Mouse (Mus musculus) lung, postnatal 0 days (tissue): Measurements from ENCODE around the gene Rprd1b. TPM values are rescaled to one million over a fixed set of nuclear protein-coding genes. Genes with fewer than 3 reads are reported as not detected.
"Not testable (repeated sequence)": the region's sequence is repeated elsewhere in the genome, so short reads cannot be mapped to it uniquely, and the experiment has no call there.

Experiments used
- ATAC-seq: fragments of 200-750 bp; cut with Nextera tagmentation; 2 replicates; pipeline ENCODE4 v1.8.0; 2017; ENCODE audit warnings: moderate library complexity
- DNase-seq: peaks from one replicate; pipeline ENCODE4 v3.0.0-alpha.2; 2016; ENCODE audit warnings: low spot score
- H3K27ac ChIP-seq: fragments of 300-500 bp; sonication (generic); 2 replicates; pipeline ENCODE4 v1.5.1; 2014; ENCODE audit warnings: antibody characterized with exemption, mild to moderate bottlenecking, low read length, mixed read lengths
- H3K27me3 ChIP-seq: fragments of 300-500 bp; sonication (generic); replicated peaks from 2 replicates; pipeline ENCODE4 v1.6.1; 2014; ENCODE audit warnings: low read length, mixed read lengths; ENCODE audit not compliant: insufficient read depth
- H3K36me3 ChIP-seq: fragments of 300-500 bp; sonication (generic); 2 replicates; pipeline ENCODE4 v1.6.1; 2014; ENCODE audit warnings: low read length, mixed read lengths; ENCODE audit not compliant: insufficient read depth
- H3K4me1 ChIP-seq: fragments of 300-500 bp; sonication (generic); 2 replicates; pipeline ENCODE4 v1.6.1; 2014; ENCODE audit warnings: antibody characterized with exemption, low read depth, low read length, mixed read lengths; ENCODE audit not compliant: insufficient read depth
- H3K4me2 ChIP-seq: fragments of 300-500 bp; sonication (generic); replicated peaks from 2 replicates; pipeline ENCODE4 v1.6.1; 2014; ENCODE audit warnings: low read depth, mild to moderate bottlenecking, low read length, moderate library complexity, mixed read lengths
- H3K4me3 ChIP-seq: fragments of 300-500 bp; sonication (generic); 2 replicates; pipeline ENCODE4 v1.5.1; 2014; ENCODE audit warnings: low read depth, low read length
- H3K9ac ChIP-seq: fragments of 300-500 bp; sonication (generic); replicated peaks from 2 replicates; pipeline ENCODE4 v1.6.1; 2014; ENCODE audit warnings: low read depth, mild to moderate bottlenecking
- H3K9me3 ChIP-seq: fragments of 300-500 bp; sonication (generic); 2 replicates; pipeline ENCODE4 v1.6.1; 2016; ENCODE audit warnings: low read length, mixed read lengths
- CTCF ChIP-seq: IDR thresholded peaks from 2 replicates; pipeline ENCODE4 v1.5.1; 2016; ENCODE audit warnings: antibody characterized with exemption, mild to moderate bottlenecking
- EP300 ChIP-seq: IDR thresholded peaks from 2 replicates; pipeline ENCODE4 v1.6.1; 2016; ENCODE audit warnings: antibody characterized with exemption, mild to moderate bottlenecking, control low read depth
- WGBS: fragments of 180-500 bp; shearing (Covaris S2); extraction: QIAGEN DNeasy Blood & Tissue Kit; methylation state at CpG from one replicate; pipeline ENCODE4 v1.1.7; 2014; 5-methylcytosine and 5-hydroxymethylcytosine counted together
- polyA plus RNA-seq: library from polyadenylated mRNA; unstranded; fragments of >200 nt; fragmentation: Nextera tagmentation; extraction: Ambion mirVana; gene quantifications from 2 replicates; pipeline ENCODE4 v1.2.1, GENCODE M21; 2015

Rprd1b gene
- polyA plus RNA-seq, 1 experiment from 2014 or later = 23.8 TPM

DNA sequence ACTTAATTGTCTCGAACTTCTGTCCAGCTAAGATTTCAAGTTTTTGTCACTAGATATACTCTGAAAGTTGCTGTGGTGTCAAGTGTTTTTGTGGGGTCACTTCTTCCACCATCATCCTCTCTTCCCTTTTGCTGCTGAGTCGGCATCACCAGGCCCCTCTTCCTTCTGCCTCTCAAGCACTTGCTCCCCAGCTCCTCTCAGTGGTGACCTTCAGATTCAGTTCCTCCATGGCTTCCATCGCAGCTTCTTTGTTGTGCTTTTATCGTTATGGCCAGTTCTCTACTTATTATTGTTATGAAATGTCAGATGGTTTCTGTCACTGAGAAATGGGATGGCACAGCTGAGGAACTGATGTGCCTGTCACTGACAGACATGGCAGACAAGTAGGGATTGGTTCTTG, 17.9 kb downstream of the Rprd1b start:
- Histone ChIP-seq H3K4me3 (no peak overlapping the region), H3K27ac (no peak overlapping the region), H3K9ac (no peak overlapping the region), H3K36me3 (peaks cover 32% of the 10 kb centered on the region), H3K4me1 (no peaks in the 10 kb centered on the region), H3K27me3 (no peaks in the 10 kb centered on the region), H3K9me3 (no peaks in the 10 kb centered on the region), H3K4me2 (no peak overlapping the region)
- WGBS = 54% methylated on average over 4 of the region's 4 CpGs
- DNase-seq (no peak), ATAC-seq (no peak)
- TF ChIP-seq EP300 (no peak), CTCF (no peak)

DNA sequence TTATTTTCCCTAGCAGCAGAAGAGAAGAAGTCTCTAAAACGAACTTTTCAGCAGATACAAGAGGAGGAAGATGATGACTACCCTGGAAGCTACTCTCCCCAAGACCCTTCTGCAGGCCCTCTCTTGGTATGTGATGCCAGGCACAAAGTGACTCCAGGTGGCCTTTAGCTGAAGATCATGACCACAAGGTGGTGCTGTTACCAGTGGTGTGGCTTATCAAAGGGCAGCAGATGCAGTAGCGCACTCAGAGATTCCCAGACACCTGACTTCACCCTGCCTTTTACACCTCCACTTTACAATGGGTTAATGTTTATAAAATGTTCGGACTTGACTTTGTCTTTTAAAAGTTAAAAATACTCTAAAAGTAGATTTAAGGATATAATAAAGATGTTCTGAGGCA, 19.6 kb downstream of the Rprd1b start:
- H3K4me1 ChIP-seq = no peaks in the 10 kb centered on the region
- TF ChIP-seq EP300 (no peak), CTCF (peak; percentile 83)
- H3K4me2 ChIP-seq = no peak overlapping the region
- H3K27me3 ChIP-seq = no peaks in the 10 kb centered on the region
- ATAC-seq (peak; percentile 41; the same call in 1 of the 2 replicates), DNase-seq (peak; percentile 66)
- 65% methylated on average over 3 of the region's 3 CpGs for WGBS
- H3K4me3 ChIP-seq = no peak overlapping the region
- H3K27ac ChIP-seq = no peak overlapping the region
- no peaks in the 10 kb centered on the region for H3K9me3 ChIP-seq
- no peak overlapping the region for H3K9ac ChIP-seq
- peaks cover 28% of the 10 kb centered on the region; the same call in 1 of the 2 replicates for H3K36me3 ChIP-seq

DNA sequence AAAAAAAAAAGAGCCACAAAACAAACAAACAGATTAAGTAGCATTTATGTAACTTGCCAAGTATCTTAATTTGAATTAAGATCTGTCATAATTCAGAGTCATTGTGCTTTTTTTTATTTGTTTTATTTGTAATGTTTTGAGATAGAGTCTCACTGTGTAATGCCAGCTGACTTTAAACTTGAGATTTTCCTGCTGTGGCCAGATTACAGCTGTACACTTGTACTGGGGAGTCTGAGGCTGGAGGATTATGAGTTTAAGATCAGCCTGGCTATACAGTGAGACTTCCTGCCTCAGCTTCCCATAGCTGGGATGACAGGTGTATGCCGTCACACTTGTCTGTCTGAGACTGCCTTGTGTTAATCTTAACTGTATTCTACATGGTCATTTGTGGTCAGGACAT, 20.4 kb downstream of the Rprd1b start:
- Histone ChIP-seq H3K27ac (no peak overlapping the region), H3K36me3 (peaks cover 25% of the 10 kb centered on the region; the same call in 1 of the 2 replicates), H3K9me3 (no peaks in the 10 kb centered on the region), H3K4me1 (no peaks in the 10 kb centered on the region), H3K27me3 (no peaks in the 10 kb centered on the region), H3K4me3 (no peak overlapping the region), H3K4me2 (no peak overlapping the region), H3K9ac (no peak overlapping the region)
- no peak for ATAC-seq
- no peak for DNase-seq
- TF ChIP-seq CTCF = no peak
- no peak for TF ChIP-seq EP300
- WGBS = 94% methylated on average over 1 of the region's 1 CpGs

DNA sequence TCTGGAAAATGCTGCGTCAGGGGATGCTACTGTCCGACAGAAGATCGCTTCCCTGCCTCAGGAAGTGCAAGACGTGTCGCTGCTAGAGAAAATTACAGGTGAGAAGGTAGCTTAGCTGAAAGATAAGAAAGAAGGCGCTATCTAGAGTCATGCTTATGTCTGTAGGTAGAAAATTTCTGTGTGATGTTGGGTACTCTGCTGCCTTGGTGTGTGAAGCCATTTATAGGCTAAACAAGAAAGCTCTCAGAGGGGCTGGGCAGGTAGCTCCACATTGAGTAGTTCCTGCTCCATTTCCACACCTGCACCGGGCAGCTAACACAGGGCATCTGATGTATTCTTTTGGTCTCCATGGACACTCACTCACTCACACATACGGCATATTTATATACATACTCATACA, 21.8 kb downstream of the Rprd1b start:
- TF ChIP-seq CTCF = no peak
- no peak for TF ChIP-seq EP300
- DNase-seq (no peak), ATAC-seq (no peak)
- Histone ChIP-seq H3K4me1 (no peaks in the 10 kb centered on the region), H3K4me2 (no peak overlapping the region), H3K27me3 (no peaks in the 10 kb centered on the region), H3K4me3 (no peak overlapping the region), H3K9ac (no peak overlapping the region), H3K27ac (no peak overlapping the region), H3K36me3 (peaks cover 11% of the 10 kb centered on the region; the same call in 1 of the 2 replicates), H3K9me3 (no peaks in the 10 kb centered on the region)
- WGBS = 95% methylated on average over 8 of the region's 8 CpGs

DNA sequence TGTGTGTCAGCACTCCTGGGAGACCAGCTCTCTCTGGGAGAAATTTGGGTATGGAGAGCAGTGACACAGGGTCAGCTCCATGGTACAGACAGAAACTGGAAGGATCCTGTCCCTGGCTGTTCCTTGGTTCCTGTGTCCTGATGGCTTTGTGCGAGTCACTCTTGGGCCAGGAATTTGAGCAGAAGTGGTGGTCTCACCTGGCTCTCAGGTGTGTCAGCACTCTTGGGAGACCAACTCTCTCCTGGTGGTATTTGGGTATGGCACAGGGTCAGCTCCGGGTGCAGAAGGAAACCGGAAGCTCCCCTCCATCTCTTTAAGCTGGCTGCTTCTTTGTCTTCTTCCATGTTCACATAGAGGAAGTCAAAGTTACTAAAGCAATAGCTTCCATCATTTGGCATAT, 26.3 kb downstream of the Rprd1b start:
- ATAC-seq = no peak
- Histone ChIP-seq H3K4me1 (no peaks in the 10 kb centered on the region), H3K4me2 (no peak overlapping the region), H3K9me3 (no peaks in the 10 kb centered on the region), H3K27me3 (no peaks in the 10 kb centered on the region), H3K36me3 (peaks cover 6% of the 10 kb centered on the region), H3K27ac (no peak overlapping the region), H3K9ac (no peak overlapping the region), H3K4me3 (no peak overlapping the region)
- no peak for TF ChIP-seq CTCF
- no peak for TF ChIP-seq EP300
- WGBS = 91% methylated on average over 3 of the region's 3 CpGs
- DNase-seq = no peak

- WGBS = 91% methylated on average over 8 of the region's 8 CpGs
- H3K4me2 ChIP-seq, H3K9ac ChIP-seq, H3K27me3 ChIP-seq, H3K4me1 ChIP-seq, ATAC-seq, H3K4me3 ChIP-seq, H3K9me3 ChIP-seq, H3K36me3 ChIP-seq, DNase-seq, H3K27ac ChIP-seq: not testable (repeated sequence)
- TF ChIP-seq CTCF = peak; percentile 19; the same call in 1 of the 2 replicates
These were observed 27.1 kb downstream of the Rprd1b start for GRCm38 (mm10) chr2:158055383-158055782.

- DNase-seq = no peak
These were observed 28.7 kb downstream of the Rprd1b start for GRCm38 (mm10) chr2:158057030-158057429.

More at GRCm38 (mm10) chr2:158057030-158057429, 28.7 kb downstream of the Rprd1b start:
- no peak for TF ChIP-seq CTCF
- TF ChIP-seq EP300 = no peak
- Histone ChIP-seq H3K36me3 (peaks cover 7% of the 10 kb centered on the region), H3K9me3 (no peaks in the 10 kb centered on the region), H3K4me3 (no peak overlapping the region), H3K27ac (no peak overlapping the region), H3K4me2 (no peak overlapping the region), H3K4me1 (no peaks in the 10 kb centered on the region), H3K27me3 (no peaks in the 10 kb centered on the region), H3K9ac (no peak overlapping the region)
- WGBS = 62% methylated on average over 3 of the region's 3 CpGs
- ATAC-seq = no peak; the same call in 1 of the 2 replicates
